Mouse (Mus musculus) CD4-positive naive resting alpha-beta T cell, adult 76 days (primary cell): ENCODE data around the gene Riiad1. TPM values are rescaled to one million over a fixed set of nuclear protein-coding genes. Genes with fewer than 3 reads are reported as not detected.

Experiments
- total RNA-seq: library from RNA; stranded (reverse); gene quantifications from one replicate; pipeline ENCODE4 v1.2.4, GENCODE M21; 2023

The Riiad1 gene
- total RNA-seq, result 4.9 TPM

DNA sequence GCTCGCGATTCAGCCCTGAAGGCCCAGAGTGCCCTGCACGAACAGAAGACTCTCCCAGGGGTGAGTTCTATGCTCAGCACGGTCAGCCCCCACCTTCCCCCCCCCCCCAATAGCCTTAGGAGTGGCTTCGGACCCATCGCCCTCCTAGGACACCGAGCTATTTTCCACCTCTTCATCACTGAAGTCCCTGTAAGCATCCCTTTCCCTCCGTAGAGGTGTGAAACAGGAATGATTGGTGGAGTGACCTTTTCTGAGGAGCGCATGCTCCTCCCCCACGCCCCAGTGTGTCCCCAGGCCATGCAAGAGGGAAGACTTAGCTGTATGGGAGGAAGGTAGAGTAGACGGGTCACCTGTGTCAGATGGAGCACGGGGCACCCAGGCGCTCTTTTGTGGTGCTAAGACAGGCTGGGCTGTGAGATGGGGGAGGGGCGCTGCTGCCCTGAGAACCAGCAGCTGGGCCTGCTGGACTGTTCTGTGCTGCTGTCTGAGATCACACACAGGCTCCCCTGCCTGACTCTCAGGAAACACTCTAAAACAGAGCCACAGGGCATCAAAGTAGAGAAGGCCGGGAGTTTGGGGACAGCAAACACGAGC lies at the start of gene Riiad1:
TSS of gene Riiad1 (minus strand) at position 51 of the 594 bp plus-strand sequence.

DNA sequence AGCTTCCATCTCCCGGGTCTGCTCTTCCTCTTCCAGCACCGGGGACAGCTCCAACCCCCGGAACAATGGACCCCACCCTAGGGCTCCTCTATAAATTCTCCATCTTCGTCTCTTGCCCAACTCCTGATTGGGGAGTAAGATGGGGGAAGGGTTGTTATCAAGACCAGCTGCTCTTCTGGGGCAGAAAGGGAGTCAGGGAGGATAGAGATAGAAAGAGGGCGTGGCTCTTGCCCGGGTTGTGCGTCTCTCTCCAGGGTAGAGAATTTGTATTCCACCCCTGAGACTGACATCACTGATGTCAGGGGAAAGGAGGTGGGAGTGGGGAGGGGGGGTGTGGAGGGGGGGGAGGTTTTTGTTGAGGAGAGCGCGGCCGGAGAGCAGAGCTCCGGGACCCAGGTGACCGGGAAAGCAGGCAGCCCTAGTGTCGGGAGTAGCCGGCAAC lies 2.1 kb downstream of the Riiad1 start, which contains the start of gene Celf3:
TSS of gene Celf3 (plus strand) at position 315 of the 442 bp plus-strand sequence.

DNA sequence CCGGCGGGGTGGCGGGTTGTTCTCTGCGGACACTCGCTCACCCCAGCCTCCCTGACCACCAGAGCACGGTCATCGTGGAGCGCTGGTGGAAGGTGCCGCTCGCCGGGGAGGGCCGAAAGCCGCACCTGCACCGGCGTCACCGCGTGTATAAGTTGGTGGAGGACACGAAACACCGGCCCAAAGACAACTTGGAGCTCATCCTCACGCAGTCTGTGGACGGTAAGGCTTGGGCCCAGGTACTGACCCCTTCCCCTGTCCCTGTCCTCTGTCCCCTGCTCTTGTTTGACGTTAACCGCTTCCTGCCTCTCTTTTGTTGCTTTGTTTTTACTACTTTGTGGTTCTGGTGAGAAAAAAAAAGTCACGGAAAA lies 36.6 kb downstream of the Riiad1 start, which contains the start of gene Oaz3:
TSS of gene Oaz3 (minus strand) at position 319 of the 368 bp plus-strand sequence.

DNA sequence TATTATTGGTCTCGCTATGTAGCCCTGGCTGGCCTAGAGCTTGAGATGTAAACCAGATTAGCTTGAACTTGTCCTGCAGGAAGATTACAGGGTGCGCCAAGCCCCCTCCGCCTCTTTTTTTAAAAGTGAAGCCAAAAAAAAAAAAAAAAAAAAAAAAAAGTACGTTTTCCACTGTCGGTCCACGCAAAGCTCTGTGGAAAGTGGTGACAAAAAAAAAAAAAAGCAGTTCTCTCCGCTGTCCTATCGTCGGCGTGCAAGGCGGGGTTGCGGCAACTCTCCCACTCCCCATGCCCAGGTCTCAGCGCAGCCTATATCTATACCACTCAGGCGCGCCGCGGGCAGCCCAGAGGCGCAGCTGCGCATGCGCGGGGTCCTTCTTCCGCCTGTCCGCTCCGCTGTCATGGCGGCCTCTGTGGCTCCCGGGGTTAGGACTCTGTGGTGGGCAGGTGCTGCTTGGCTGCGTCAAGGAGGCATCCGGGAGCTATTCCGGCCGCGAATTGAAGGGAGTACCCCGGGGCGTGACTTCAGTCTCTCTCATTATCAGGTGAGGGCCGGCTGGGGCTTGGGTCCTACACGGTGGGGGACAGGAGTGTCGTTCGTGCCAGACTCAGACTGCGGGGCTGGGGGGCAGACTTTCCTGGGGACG lies 37.1 kb downstream of the Riiad1 start, which contains the start of gene Mrpl9:
TSS of gene Mrpl9 (plus strand) at position 368 of the 646 bp plus-strand sequence.

Other genes with a start within 250 kb of the Riiad1 start
- gene Gm4778, start 216.3 kb downstream of the Riiad1 start, total RNA-seq, result not detected
- gene Them4, start 170.3 kb downstream of the Riiad1 start, total RNA-seq, result 7.2 TPM
- gene Them5, start 138.2 kb downstream of the Riiad1 start, total RNA-seq, result not detected
- not detected for gene C2cd4d, start 117.9 kb downstream of the Riiad1 start, total RNA-seq
- gene Rorc, start 107.5 kb downstream of the Riiad1 start, total RNA-seq, result not detected
- not detected for gene Lingo4, start 81.8 kb downstream of the Riiad1 start, total RNA-seq
- 5.8 TPM for gene Tdrkh, start 67.1 kb downstream of the Riiad1 start, total RNA-seq
- gene Mrpl9, start 37.0 kb downstream of the Riiad1 start, total RNA-seq, result 80.5 TPM
- gene Oaz3, start 36.4 kb downstream of the Riiad1 start, total RNA-seq, result not detected
- gene Celf3, start 2.0 kb downstream of the Riiad1 start, total RNA-seq, result not detected
- 29.5 TPM for gene Snx27, start 102.4 kb upstream of the Riiad1 start, total RNA-seq
- gene Gm10972, start 162.8 kb upstream of the Riiad1 start, total RNA-seq, result not detected
- gene Tuft1, start 178.5 kb upstream of the Riiad1 start, total RNA-seq, result 3.4 TPM
- gene Selenbp2, start 213.2 kb upstream of the Riiad1 start, total RNA-seq, result not detected